Mouse (Mus musculus) WW6 (cell line): Measurements from ENCODE around the gene Robo1.

Experiments
- DNase-seq: peaks from one replicate; pipeline ENCODE4 v3.0.0-alpha.2; 2013; ENCODE audit warnings: low read depth, low spot score

Gene Robo1

DNA sequence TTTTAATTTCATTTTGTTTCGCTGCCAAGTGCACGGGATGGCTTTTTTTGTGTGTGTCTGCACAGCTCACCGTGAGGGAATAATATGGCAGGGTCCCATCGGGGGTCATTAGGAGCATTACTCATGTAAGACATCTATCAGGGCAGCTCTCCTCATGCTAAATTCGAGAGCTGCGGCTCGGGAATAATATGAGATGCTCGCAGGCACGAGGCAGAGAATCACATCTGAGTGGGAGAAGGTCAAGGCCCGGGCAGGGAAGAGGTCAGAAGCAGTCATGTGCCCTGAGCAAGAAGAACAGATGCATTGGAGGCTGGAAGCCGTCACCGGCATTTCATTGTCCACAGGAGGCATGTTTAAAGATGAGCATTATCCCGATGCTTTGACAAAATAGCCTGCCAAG is 370.3 kb downstream of the Robo1 start:
- no peak for DNase-seq

DNA sequence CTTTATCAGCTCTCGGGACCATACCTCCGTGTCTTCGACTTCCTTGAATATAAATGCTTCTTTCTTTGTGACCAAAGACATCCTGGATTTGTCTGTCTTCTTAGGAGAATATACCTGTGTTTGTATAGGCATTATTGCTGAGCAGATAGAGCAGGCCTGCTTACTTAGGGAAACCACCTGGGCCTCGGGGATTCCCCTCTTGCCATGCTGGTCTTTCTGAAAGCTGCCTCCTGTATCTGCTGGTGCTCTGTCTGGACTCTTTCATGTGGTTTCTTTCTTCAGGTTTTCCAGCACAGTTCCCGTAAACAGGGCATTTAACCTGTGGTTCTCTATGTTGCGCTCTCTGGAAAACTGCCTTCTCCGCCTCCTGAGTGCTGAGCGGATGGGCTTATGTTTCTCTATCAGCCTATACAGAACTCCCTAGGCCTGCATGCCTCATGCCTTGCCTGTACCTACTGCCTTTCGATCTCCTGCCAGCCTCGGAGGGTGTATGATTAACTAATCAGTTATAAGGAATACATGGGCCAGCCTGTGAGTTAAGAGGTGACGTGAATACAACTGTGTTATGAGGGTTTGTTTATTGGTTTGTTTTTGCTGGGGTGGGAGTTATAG is 370.9 kb downstream of the Robo1 start:
- DNase-seq = no peak

- no peak for DNase-seq
Measured at GRCm38 (mm10) chr16:72685604-72686479, 377.7 kb downstream of the Robo1 start.

- DNase-seq = no peak
Measured at GRCm38 (mm10) chr16:72686480-72687053, 378.5 kb downstream of the Robo1 start.

DNA sequence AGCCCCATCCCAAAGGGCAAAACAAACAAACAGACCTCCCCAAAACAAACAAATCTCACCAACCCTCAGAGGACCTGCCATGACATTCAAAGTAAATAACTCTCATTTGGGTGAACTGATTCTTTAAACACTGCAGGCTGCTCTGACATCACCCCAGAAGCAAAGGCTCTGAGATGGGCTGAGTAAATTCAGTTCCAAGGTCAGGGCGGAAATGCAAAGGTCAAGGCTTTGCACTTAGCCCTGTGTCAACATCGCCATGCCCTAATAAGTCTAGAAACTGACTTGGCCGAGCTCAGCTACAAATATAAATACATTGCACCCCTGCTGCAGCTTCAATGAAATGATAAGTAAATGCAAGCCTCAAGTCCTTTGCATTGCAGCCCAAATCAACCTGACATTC is 379.5 kb downstream of the Robo1 start:
- DNase-seq = no peak

GRCm38 (mm10) chr16:72688185-72688681 is 380.1 kb downstream of the Robo1 start:
- no peak for DNase-seq

DNA sequence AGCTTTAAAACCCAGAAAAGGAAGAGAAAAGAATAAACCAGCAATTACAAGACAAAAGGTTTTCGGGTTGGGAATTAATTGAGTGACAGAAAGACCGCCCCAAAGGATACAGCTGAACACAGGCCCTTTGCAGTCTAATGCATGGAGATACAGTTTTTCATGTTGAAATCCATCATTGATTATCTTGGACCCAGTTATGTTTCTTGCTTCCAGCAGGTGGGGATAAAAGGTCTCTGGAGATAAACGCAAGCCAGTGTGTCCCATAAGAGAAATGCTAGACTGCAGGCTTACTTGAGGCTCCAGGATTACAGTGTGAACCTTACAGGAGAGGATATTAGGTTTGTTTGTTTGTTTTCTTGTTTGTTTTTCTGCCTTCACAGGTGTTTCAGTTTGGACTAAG is 383.8 kb downstream of the Robo1 start:
- DNase-seq = no peak

DNA sequence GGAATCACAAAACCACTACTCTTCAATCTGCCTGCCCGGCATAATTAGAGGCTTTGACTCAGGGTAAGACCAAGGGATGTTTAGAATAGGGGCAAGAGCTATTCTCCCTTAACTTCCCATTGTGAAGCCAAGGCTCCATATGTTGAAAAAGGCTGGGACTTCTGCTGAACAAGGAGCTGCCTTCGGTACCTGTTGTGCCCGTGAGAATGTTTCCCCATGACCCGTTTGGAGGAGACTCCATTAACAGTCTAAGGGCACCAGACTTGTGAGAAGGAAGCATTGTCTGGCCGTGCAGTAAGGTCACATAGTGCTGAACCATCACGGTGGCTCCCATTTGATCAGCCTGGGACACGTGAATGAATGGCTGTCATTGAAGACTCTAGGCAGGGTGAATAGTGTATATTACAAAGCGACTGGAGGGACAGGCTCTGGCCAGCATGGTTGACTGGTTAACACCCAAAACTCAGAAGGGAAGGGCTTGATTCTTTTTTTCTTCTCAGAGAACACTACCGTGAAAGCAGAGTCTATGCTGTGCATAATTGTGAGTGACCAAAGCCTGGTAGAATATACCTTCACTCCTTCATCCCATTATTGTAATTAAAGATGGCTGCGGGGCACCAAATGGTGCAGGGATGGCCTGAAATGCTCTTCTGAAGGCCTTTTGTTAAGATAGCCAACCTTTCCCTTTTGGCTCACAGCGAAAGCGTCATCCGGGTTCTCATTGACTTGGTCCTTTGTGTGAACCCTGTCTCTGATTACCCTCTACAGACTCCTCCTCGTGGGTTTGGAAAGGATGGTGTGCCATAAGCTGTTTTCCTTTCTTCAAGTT is 385.6 kb downstream of the Robo1 start:
- no peak for DNase-seq

DNA sequence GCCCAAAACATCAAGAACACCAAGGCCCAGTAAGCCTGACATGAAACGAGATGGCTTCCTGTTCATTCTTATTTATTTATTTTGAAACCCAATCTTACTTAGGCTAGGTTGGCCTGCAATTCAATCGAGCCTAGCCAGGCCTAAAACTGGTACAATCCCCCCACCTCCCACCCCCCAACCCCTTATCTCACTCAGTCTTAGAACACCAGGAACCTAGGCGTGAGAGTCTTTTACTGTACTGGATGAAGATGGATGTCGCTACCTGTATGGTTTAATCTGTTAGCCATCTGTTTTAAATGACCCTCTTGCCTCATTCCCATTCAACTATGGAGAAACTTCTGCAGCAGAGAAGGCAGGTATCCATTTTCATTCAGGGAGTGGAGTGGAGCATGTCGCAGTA is 386.7 kb downstream of the Robo1 start:
- DNase-seq = no peak

- DNase-seq = no peak
Measured at GRCm38 (mm10) chr16:72699238-72700006, 391.3 kb downstream of the Robo1 start.

- DNase-seq = no peak
Measured at GRCm38 (mm10) chr16:72700297-72700696, 392.2 kb downstream of the Robo1 start.

DNA sequence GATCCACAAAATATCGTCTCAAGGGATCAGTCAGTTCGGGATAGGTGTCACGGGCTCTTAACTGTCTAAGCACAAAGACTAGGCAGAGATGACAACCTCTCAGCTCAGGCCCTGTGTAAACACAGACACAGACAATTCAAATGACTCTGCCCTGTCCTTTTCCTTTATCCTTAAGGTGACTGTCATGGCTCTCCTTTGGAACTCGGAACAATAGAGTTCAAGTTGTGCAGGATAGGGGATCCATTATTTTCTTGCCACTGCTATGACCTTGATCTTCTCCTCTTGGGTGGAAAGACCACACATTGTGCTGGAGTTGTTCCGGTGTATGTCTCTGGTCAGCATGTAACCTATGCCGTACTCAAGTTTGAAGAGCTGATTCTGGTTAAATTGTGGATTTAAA is 395.4 kb downstream of the Robo1 start:
- no peak for DNase-seq

DNA sequence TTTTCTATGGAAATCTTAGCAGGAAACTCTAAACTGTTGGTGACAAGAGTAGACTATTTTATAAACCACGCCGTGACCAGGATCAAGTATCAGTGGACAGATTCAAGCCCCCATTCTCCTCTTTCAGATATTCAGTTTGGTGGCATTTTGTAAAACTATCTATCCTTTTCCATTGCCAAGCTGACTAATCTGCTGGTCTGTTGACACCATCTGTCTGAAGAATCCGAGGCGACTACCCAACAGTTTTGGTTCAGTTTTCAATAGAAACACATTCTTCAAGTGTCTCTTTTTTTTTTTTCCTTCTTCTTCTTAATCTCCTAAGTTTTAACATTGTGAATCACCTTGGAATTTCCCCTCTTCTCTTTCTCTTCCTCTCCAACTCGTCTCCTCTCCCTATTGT is 397.7 kb downstream of the Robo1 start:
- DNase-seq = no peak

DNA sequence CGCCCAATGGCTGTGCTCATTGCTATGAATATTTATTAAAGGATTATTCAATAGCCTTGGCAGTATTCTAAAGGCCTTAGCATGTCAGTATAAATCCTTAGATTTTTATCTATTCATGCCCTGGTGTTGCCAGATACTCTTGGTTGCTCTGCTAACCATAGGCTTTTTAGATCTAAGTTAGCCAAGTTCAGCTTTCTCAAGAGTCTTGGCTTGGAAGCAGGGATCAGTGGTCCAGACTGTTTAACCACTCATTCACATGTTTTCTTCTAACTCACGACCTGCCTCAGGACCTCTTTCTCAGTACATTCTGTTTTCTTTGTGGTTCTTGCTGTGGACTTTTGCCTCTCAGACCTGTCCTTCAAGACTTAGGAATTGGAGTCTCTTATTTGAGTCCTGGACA is 400.4 kb downstream of the Robo1 start:
- no peak for DNase-seq

- DNase-seq = no peak
Measured at GRCm38 (mm10) chr16:72717118-72717802, 409.2 kb downstream of the Robo1 start.

- no peak for DNase-seq
Measured at GRCm38 (mm10) chr16:72719063-72719462, 411.0 kb downstream of the Robo1 start.

GRCm38 (mm10) chr16:72720979-72721378 is 412.9 kb downstream of the Robo1 start:
- DNase-seq = no peak

DNA sequence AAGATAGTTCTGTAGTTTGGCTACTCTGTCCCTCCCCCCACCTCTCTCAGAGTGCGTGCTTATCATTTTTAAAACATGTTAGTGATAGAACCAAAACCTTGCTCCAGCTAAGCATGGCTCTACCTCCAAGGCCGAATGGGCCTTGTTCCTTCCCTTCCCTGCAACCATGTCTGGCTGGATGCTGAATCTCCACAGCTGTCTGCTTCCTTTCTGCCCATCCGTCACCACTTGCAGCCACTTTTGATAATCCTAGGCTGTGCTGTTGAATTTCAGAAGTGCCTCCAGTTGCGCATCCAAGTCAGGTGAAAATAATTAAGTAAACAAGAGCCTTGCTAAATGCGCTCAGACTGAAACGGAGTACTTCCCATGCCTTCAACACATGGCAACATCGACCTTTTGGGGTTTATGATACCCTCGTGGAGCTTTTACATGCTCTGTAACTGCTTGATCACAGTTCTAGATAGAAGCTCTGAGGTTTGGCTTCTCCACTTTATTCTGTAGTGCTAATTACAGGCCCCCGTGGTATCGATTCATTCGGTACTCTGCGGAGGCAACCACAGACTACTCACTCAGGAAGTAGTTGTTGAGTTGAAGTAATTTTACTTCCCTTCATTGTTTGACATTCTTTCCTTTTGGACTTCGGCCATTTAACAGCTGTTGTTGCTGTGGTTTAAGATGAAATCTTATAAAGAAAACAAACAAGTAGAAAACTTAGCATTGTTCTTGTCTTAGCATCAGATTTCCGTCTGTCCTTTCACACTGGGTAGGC is 413.8 kb downstream of the Robo1 start:
- no peak for DNase-seq

GRCm38 (mm10) chr16:72734234-72734633 is 426.1 kb downstream of the Robo1 start:
- DNase-seq = no peak

- no peak for DNase-seq
Measured at GRCm38 (mm10) chr16:72735175-72735574, 427.1 kb downstream of the Robo1 start.
